Mouse (Mus musculus) left cerebral cortex, postnatal 4 days (tissue): ENCODE data around the gene Vps26a. TPM values are rescaled to one million over a fixed set of nuclear protein-coding genes. Genes with fewer than 3 reads are reported as not detected.
A peak's percentile ranks its signal among the peaks of the same experiment; 100 is the strongest.

ENCODE experiments used
- DNase-seq: peaks from one replicate; pipeline ENCODE4 v3.0.0-alpha.2; 2022
- intact Hi-C: fragments of 180-260 bp; cut with DNase I; formaldehyde crosslinking; loops from one replicate; pipeline ENCODE4 v1.15.1; 2025
- total RNA-seq, 2 experiments: library from RNA; stranded (reverse); gene quantifications; 2 replicates each; pipeline ENCODE4 v1.2.3; 2021

Gene Vps26a
- total RNA-seq: 10 to 100 TPM; 37.4 to 41.2 TPM

GRCm38 (mm10) chr10:62486618-62487415 is at the start of gene Vps26a:
Gene Vps26a (minus strand): TSS chr10:62486805.
- intact Hi-C loops: no loop called here
- peak; percentile 98 for DNase-seq

- no peak for DNase-seq
- intact Hi-C loops: no loop called here
Measured at GRCm38 (mm10) chr10:62534509-62534908, 47.9 kb upstream of the Vps26a start.

- intact Hi-C loops: no loop called here
- DNase-seq: no peak
Measured at GRCm38 (mm10) chr10:62532832-62533231, 46.2 kb upstream of the Vps26a start.

GRCm38 (mm10) chr10:62530183-62530582 is 43.6 kb upstream of the Vps26a start:
- intact Hi-C loops: no loop called here
- no peak for DNase-seq

- intact Hi-C loops: no loop called here
- DNase-seq: no peak
Measured at GRCm38 (mm10) chr10:62527351-62527750, 40.7 kb upstream of the Vps26a start, which contains the start of gene Srgn. Gene Srgn (minus strand): TSS chr10:62527451.

- intact Hi-C loops: no loop called here
- no peak for DNase-seq
Measured at GRCm38 (mm10) chr10:62522346-62522950, 35.8 kb upstream of the Vps26a start.

GRCm38 (mm10) chr10:62521763-62522162 is 35.2 kb upstream of the Vps26a start:
- no peak for DNase-seq
- intact Hi-C loops: no loop called here

GRCm38 (mm10) chr10:62520911-62521310 is 34.3 kb upstream of the Vps26a start:
- intact Hi-C loops: no loop called here

GRCm38 (mm10) chr10:62517511-62517910 is 30.9 kb upstream of the Vps26a start:
- no peak for DNase-seq
- intact Hi-C loops: no loop called here

More at GRCm38 (mm10) chr10:62520911-62521310, 34.3 kb upstream of the Vps26a start:
- DNase-seq: no peak

- intact Hi-C loops: no loop called here
- DNase-seq: no peak
Measured at GRCm38 (mm10) chr10:62512855-62513254, 26.2 kb upstream of the Vps26a start.

- intact Hi-C loops: no loop called here
- no peak for DNase-seq
Measured at GRCm38 (mm10) chr10:62511528-62511927, 24.9 kb upstream of the Vps26a start.

GRCm38 (mm10) chr10:62509032-62509656 is 22.5 kb upstream of the Vps26a start:
- DNase-seq: no peak
- intact Hi-C loops: no loop called here

GRCm38 (mm10) chr10:62508459-62508858 is 21.9 kb upstream of the Vps26a start:
- no peak for DNase-seq
- intact Hi-C loops: no loop called here

- intact Hi-C loops: no loop called here
- no peak for DNase-seq
Measured at GRCm38 (mm10) chr10:62507591-62508308, 21.1 kb upstream of the Vps26a start.

- intact Hi-C loops: no loop called here
- no peak for DNase-seq
Measured at GRCm38 (mm10) chr10:62507071-62507470, 20.5 kb upstream of the Vps26a start.

GRCm38 (mm10) chr10:62506019-62506556 is 19.5 kb upstream of the Vps26a start:
- intact Hi-C loops: no loop called here

GRCm38 (mm10) chr10:62505224-62505983 is 18.8 kb upstream of the Vps26a start:
- no peak for DNase-seq
- intact Hi-C loops: no loop called here

More at GRCm38 (mm10) chr10:62506019-62506556, 19.5 kb upstream of the Vps26a start:
- DNase-seq: no peak

GRCm38 (mm10) chr10:62503836-62504628 is 17.4 kb upstream of the Vps26a start:
- no peak for DNase-seq
- intact Hi-C loops: loop anchor here (5.0 kb wide), 1 partner anchor 43 kb away; no protein-coding TSS in a partner anchor

- DNase-seq: no peak
- intact Hi-C loops: loop anchor here (5.0 kb wide), 1 partner anchor 44 kb away; no protein-coding TSS in a partner anchor
Measured at GRCm38 (mm10) chr10:62503353-62503752, 16.7 kb upstream of the Vps26a start.
